Mouse (Mus musculus) embryo, embryonic 10 days (tissue): ENCODE measurements around the gene Ccr10.

Experiments used
- DNase-seq: peaks from one replicate; pipeline ENCODE4 v3.0.0-alpha.2; 2015; ENCODE audit warnings: low spot score

Gene Ccr10

GRCm38 (mm10) chr11:101188166-101188805 lies 13.0 kb upstream of the Ccr10 start:
- DNase-seq, result no peak

GRCm38 (mm10) chr11:101187541-101187940 lies 12.3 kb upstream of the Ccr10 start:
- no peak for DNase-seq

- no peak for DNase-seq
These were observed 11.4 kb upstream of the Ccr10 start for GRCm38 (mm10) chr11:101186526-101187247.

DNA sequence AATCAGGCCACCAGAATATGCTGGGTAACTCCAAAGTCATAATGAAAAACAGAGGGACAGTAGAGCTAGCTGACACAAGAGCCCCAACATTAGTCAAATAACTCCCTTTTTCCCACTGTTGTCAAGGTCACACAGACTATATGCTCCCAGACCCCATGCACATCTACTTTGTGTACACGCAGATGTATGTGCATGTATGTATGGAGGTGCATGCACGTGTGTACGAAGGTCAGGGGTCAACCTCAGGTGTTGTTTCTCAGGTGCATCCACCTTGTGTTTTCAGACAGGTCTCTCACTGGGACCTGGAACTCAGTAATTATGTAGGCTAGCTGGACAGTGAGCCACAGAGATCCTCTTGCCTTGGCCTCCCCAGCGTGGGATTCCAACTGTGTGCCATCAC lies 10.2 kb upstream of the Ccr10 start:
- DNase-seq, result no peak

DNA sequence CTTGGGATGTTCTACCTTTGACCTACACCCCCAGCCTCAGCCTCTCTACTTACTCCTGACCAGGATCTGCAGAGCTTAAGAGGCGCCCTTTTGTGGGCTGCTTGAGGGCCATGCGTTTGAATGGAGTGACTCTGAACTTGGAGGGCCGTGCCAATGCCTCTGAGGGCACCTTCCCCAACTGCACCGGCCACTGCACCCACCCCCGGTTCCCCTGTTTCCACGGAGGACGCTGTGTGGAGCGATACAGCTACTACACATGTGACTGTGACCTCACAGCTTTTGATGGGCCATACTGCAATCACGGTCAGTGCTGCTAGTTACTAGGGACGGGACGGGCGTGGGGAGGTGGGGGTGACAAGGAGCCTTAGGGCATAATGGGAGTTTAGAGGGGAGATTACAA lies 9.7 kb upstream of the Ccr10 start:
- no peak for DNase-seq

DNA sequence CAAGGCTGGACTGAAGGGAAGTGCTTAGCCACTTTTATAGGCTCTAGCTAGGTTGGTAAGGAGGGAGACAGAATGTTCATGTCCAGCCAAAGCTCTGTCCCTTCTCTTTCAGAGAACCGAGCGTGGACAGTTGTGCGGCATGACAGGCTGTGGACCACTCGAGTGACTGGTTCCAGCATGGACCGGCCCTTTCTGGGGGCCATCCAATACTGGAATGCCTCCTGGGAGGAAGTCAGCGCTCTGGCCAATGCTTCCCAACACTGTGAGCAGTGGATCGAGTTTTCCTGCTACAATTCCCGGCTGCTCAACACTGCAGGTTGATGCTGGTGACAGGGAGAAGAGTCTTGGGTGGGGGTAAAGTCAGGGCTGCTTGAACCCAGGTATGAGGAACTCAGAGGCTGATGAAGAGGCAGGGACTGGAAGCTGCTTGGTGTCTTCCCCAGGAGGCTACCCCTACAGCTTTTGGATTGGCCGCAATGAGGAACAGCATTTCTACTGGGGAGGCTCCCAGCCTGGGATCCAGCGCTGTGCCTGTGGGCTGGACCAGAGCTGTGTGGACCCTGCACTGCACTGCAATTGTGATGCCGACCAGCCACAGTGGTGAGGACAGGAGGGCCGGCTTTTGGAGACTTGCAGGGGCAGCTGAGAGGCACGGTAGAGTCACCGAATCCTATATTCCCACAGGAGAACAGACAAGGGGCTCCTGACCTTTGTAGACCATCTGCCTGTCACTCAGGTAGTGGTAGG lies 7.7 kb upstream of the Ccr10 start:
- no peak for DNase-seq

DNA sequence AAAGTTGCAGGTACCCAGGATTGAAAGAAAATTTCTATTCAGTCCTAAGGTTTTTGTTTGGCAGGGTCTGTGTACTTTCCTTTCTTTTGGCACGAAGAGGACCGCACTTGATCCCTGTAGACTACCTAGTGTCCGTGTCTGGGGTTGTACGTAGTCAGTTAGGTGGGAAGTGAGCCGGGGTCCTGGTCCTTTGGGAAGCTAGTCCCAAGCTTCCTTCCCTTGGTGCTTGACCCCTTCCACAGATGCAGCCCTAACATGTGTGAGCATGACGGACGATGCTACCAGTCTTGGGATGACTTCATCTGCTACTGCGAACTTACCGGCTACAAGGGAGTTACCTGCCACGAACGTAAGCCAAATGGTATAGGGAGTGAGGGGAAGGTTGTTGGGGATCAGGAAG lies 6.7 kb upstream of the Ccr10 start:
- no peak for DNase-seq

DNA sequence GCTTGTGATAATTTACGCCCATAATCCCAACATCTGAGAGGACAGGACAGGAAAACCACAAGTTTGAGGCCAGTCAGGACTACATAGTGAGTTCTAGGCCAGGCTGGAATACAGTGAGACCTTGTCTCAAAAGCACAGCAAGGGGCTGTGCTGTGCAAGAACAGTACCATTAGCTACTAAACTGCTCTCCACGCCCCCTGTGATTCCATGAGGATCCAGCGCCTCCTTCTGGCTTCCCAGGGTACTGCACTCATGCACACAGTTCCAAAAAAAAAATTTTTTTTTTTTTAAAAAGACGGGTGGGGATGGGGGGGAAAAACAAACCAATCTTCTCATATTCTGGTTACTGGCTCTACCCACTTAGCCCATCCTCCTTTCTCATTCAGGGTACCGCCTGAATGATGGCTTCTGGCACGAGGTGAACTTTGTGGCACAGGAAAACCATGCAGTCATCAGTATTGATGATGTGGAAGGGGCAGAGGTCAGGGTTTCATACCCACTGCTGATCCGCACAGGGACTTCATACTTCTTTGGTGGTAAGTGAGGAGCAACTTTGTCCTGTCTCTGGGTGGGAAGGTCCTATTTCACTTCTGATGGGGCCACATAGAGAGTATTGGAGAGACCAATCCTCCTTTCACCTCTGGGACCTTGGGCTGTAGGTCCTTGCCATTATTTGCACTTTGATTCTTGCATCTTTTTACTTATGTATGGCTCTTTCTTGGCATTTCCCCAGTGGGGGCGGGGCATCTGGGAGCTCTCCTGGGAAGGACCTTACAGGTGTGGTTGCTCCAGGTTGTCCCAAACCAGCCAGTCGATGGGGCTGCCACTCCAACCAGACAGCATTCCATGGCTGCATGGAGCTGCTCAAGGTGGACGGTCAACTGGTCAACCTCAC lies 5.8 kb upstream of the Ccr10 start:
- peak; percentile 79 for DNase-seq

DNA sequence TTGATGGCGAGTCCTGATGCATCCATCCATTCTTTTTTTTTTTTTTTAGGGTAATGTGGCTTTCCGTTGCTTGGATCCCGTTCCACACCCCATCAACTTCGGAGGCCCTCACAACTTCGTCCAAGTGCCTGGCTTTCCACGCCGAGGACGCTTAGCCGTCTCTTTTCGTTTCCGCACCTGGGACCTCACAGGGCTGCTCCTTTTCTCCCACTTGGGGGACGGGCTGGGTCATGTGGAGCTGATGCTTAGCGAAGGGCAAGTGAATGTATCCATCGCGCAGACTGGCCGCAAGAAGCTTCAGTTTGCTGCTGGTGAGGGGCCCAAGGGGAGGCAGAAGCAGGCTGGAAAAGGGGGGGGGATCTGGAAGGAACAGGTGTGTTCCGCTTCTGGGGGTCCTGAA lies 5.0 kb upstream of the Ccr10 start:
- DNase-seq, result no peak

GRCm38 (mm10) chr11:101179306-101179705 lies 4.1 kb upstream of the Ccr10 start:
- DNase-seq, result no peak

- no peak for DNase-seq
These were observed 3.1 kb upstream of the Ccr10 start for GRCm38 (mm10) chr11:101178061-101179058.

DNA sequence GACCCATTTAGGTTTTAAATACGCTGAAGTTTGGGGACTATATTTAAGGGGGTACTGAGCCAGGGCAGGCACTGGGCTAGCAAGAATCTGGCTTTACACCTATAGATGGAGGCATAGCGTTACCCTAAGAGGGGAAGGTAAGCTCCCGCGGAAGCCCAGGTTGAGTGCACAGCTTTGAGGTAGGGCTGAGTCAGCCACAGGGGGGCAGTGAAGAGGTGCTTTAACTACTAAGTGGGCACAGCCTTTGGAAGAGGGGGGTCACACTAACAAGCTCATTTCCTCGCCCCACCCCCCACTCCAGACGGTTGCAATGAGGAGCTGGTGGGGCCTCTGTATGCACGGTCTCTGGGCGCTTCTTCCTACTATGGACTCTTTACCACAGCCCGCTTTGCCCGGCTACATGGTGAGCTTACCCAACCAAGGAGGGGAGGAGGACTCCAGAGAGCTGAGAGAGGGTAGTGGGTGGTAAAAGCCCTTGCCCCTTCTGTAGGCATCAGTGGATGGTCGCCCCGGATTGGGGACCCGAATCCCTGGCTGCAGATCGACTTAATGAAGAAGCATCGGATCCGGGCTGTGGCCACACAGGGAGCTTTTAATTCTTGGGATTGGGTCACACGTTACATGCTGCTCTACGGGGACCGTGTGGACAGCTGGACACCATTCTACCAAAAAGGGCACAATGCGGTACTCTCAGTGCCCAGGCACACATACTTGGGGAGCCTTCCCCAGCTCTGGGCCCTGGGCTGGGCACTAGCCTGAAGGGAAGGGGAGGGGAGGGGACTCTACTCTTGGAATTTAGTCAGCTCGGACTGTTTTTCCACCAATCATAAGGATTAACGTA lies 1.9 kb upstream of the Ccr10 start:
- DNase-seq, result peak; percentile 60

DNA sequence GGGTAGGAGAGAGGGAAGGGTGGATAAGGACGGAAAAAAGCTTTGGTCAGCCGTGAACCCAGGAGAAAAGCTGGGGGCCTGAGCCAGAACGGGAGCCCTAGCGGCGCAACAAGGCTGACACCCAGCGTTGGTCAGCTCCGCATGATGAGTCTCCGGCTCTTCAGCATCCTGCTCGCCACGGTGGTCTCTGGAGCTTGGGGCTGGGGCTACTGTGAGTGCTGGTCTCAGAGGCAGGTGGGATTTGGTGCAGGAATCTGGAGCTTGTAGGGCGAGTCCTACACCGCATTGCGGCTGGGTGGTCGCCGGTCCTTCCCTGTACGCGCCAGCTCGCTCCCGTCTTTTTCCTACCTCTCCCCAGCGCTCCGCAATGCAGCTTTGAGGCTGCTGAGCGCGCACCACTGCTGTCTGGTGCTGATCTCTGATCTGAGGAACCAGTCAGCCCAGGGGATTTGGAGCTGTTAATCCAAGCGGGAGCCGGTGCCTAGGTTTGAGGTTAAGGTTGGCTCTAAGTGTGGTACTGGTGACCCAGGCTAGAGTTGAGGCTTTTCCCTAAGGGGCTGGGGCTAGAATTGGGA lies 961 bp upstream of the Ccr10 start:
- DNase-seq, result peak; percentile 76

DNA sequence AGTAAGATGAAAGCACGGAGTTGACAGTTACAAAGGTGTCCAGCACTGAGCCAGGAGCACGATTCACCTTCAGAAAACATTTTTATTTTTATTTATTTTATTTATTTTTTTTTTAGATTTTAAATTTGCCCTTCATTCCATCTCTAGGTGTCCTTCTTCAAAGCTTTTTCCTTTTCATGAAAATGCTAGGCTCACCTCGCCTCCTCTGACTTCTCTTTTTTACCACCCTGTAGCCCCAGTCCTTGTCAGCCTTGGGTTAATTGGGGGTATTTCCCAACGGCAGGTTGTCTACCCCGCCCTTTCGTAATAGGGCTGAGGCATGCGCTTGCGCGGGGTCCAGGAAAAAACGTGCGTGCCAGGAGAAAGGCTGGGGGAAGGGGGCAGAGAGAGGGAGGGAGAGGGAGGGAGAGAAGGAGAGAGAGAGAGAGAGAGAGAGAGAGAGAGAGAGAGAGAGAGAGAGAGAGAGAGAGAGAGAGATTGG lies 433 bp upstream of the Ccr10 start:
- DNase-seq, result no peak

DNA sequence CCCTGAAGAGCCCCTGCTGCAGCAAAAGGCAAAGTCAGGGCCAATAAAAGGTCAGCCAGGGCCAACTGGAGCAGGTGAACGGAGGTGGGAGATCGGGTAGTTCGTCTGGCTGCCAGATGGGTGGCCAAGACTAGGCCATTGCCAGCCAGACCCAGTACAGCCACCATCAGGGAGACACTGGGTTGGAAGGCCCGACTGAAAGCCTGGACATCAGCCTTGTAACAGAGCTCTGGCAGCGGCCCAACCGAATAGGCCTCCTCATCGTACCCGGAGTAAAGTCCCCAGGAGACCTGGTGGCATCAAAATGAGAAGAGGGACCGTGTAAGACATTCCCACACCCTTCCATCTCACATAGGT lies 876 bp downstream of the Ccr10 start:
- DNase-seq, result no peak

DNA sequence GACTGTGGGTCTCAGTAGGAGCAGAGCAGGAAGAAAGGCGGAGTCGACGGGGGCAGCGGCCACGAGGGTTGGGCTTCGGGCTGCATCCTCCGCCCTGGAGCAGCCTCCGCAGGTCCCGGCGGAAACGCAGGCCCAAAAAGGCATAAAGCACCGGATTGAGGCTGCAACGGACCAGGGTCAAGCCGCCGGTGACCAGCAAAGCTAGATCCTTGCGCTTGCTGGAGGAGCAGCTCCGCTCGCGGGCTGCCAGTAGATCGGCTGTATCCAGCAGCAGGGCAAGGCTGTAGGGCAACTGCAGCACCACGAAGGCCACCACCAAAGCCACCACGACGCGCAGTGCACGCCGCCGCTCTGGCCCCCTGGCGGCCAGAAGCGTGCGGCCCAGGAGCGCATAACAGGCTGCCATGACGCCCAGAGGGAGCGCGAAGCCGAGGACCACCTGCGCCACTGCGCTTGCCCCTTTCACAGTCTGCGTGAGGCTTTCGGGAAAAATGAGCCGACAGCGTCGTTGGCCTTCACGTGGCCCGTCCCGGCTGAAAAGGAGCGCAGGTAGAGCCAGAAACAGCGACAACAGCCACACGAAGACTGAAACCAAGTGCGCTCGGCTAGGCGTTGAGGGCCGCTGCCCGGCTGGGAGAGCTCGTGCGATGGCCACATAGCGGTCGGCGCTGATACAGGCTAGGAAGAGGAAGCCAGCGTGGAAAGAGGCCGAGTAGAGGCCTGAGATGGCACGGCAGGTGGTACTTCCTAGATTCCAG lies 1.4 kb downstream of the Ccr10 start:
- DNase-seq, result peak; percentile 86

GRCm38 (mm10) chr11:101173112-101173511 lies 2.1 kb downstream of the Ccr10 start:
- no peak for DNase-seq

GRCm38 (mm10) chr11:101172434-101172815 lies 2.8 kb downstream of the Ccr10 start:
- DNase-seq, result no peak
